Mouse (Mus musculus) spleen, adult 2 months (tissue): ENCODE results near the gene Hoxc9. TPM values are rescaled to one million over a fixed set of nuclear protein-coding genes. Genes with fewer than 3 reads are reported as not detected.

ENCODE experiments used
- DNase-seq, 2 experiments: peaks; one replicate each; pipeline versions ENCODE4 v3.0.0 to v3.0.0-alpha.2; 2012 to 2021; ENCODE audit warnings: low spot score in 2 of 2, low read depth in 1 of 2
- H3K27ac ChIP-seq: fragments of 200-500 bp; 2 replicates; pipeline ENCODE4 v1.5.1; 2012; ENCODE audit warnings: low read length, inconsistent platforms; ENCODE audit not compliant: insufficient read depth
- H3K27me3 ChIP-seq: fragments of 200-500 bp; 2 replicates; pipeline ENCODE4 v1.6.1; 2012; ENCODE audit warnings: mild to moderate bottlenecking, moderate library complexity, low read length, inconsistent platforms; ENCODE audit not compliant: control insufficient read depth, insufficient read depth
- H3K36me3 ChIP-seq: fragments of 200-500 bp; 2 replicates; pipeline ENCODE4 v1.6.1; 2012; ENCODE audit warnings: mild to moderate bottlenecking, low read length, inconsistent platforms; ENCODE audit not compliant: control insufficient read depth, insufficient read depth
- H3K4me1 ChIP-seq: fragments of 200-500 bp; 2 replicates; pipeline ENCODE4 v1.6.1; 2011; ENCODE audit warnings: inconsistent platforms; ENCODE audit not compliant: control insufficient read depth, insufficient read depth, insufficient read length
- H3K4me3 ChIP-seq: fragments of 200-500 bp; 2 replicates; pipeline ENCODE4 v1.5.1; 2011; ENCODE audit warnings: mild to moderate bottlenecking, inconsistent platforms; ENCODE audit not compliant: insufficient read depth, insufficient read length; ENCODE audit errors: extremely low read depth
- CTCF ChIP-seq: fragments of 200-500 bp; IDR thresholded peaks from 2 replicates; pipeline ENCODE4 v1.5.1; 2011; ENCODE audit warnings: mild to moderate bottlenecking, inconsistent platforms; ENCODE audit not compliant: insufficient read depth, insufficient read length, insufficient replicate concordance; ENCODE audit errors: extremely low read depth
- POLR2A ChIP-seq: fragments of 200-500 bp; IDR thresholded peaks from 2 replicates; pipeline ENCODE4 v1.6.1; 2011; ENCODE audit warnings: low read depth, low read length, inconsistent platforms
- WGBS: fragments of 180-500 bp; shearing (Covaris S2); methylation state at CpG from one replicate; pipeline ENCODE4 v1.1.7; 2018; 5-methylcytosine and 5-hydroxymethylcytosine counted together
- polyA plus RNA-seq: library from polyadenylated mRNA; depleted of rRNA; stranded (reverse); fragments of >200 nt; gene quantifications from 2 replicates; pipeline ENCODE4 v1.2.3, GENCODE M21; 2012

The Hoxc9 gene
- polyA plus RNA-seq, 1 experiment, result not detected

DNA sequence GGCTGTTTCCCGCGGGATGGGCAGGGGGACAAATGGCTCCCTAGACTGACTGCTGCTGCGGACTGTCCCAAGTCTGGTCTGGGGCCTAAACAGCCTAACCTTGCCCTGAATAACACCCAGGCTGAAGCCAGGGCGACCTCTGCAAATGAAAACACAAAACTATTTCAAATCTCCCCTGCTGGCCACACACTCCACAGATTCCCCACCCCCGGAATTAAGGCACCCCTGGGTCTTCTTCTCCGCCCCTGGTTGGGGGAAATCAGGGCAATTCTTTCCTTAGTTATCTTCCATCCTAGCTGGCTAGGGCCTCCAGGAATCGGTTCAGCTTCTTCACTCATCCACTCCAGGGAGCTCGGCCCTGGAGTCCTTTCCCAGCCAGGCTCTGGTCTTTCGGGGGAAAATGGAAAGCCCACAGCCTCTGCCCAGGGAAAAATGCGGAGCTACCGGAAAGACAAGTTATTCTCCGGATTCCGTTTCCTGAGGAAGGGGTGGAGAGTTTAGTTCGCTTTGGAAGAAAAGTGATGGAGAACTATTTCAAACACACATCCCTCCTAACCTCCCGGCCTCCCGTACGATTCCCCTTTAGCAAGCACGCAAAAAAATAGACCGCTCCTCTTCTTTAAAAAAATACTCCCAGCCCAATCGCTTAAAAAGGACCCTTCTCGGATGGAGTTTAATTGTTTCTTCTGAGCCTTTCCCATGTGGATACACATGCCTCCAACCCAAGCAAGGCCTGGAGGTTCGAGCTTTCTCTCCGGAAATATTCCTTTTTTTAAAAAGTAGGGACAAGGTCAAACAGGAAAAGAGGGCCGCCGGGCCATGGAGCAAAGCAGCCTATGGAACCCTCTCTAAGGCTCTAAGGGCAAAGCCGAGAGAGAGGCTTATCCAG is 11.0 kb upstream of the Hoxc9 start:
- whole genome bisulfite sequencing, result 16% methylated on average over 26 of the region's 26 CpGs
- peaks cover 2% of the 10 kb centered on the region; the same call in 1 of the 2 replicates for H3K4me1 ChIP-seq
- no peak overlapping the region for H3K4me3 ChIP-seq
- H3K27me3 ChIP-seq, result peaks cover 47% of the 10 kb centered on the region
- no peak overlapping the region for H3K27ac ChIP-seq
- no peak for DNase-seq
- no peak for TF ChIP-seq POLR2A
- no peak for TF ChIP-seq CTCF
- H3K36me3 ChIP-seq, result no peaks in the 10 kb centered on the region

DNA sequence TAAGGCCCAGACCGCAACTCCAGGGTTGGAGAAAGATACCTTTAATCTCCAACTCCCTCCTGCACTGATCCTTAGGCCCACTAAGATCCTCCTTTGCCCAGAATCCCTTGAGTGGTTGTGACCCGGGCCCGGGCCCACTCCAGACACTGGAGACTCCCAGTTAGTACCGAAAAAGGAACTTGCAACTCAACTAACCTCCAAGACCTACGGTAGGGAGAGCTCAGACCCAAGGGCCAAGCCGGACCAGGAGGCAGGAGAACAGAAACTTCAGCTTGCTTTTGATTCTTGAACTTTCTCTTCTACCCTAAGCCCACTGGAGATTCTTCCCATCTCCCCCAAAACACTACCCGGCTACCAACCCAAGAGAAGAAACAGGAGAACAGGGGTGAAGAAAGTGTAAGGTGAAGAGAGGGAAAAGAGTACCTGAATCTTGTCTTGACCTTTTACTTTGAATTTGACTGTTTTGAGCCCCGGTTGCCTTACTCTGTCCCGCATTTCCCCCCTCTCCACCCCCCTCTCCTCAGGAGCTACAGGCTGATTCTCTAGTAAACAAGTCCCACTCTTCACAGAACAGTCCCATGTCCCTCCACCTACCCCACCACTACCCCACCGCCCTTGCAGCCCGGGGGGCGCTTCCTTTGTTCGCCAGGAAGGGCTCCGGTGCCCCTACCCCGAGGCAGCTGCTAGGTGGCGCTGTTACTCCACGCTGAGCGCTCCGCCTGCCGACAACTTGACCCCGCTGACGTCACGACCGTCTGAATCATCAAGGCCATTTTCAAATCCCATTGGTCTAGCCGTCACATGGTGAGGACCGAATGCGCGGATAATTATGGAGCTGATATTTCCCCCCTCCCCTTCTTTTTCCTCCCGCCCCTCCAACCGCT is 10.1 kb upstream of the Hoxc9 start:
- TF ChIP-seq POLR2A, result no peak
- TF ChIP-seq CTCF, result peak; percentile 58; the same call in 1 of the 2 replicates
- peaks cover 2% of the 10 kb centered on the region; the same call in 1 of the 2 replicates for H3K4me1 ChIP-seq
- H3K4me3 ChIP-seq, result no peak overlapping the region
- H3K36me3 ChIP-seq, result no peaks in the 10 kb centered on the region
- H3K27me3 ChIP-seq, result peaks cover 48% of the 10 kb centered on the region
- no peak overlapping the region for H3K27ac ChIP-seq
- DNase-seq, result peak; percentile 34 to 48
- WGBS, result 7% methylated on average over 30 of the region's 30 CpGs

GRCm38 (mm10) chr15:102966776-102967311 is 9.4 kb upstream of the Hoxc9 start, which contains the start of gene Hoxc10:
TSS of gene Hoxc10 (plus strand) at chr15:102966796.
- Histone ChIP-seq H3K4me3 (no peak within 1 kb of the TSS), H3K27ac (no peak within 1 kb of the TSS), H3K27me3 (peaks cover 42% of the 10 kb centered on the region), H3K36me3 (no peaks in the 10 kb centered on the region), H3K4me1 (peaks cover 2% of the 10 kb centered on the region; the same call in 1 of the 2 replicates)
- TF ChIP-seq POLR2A (no peak), CTCF (no peak)
- no peak for DNase-seq
- WGBS, result 7% methylated on average over 27 of the region's 27 CpGs

DNA sequence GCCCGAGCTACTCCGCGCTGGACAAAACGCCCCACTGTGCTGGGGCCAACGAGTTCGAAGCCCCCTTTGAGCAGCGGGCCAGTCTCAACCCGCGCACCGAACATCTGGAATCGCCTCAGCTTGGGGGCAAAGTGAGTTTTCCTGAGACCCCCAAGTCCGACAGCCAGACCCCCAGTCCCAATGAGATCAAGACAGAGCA is 9.0 kb upstream of the Hoxc9 start, which contains the start of gene Hoxc5:
Hoxc5 (plus strand) TSS at position 132 of the 199 bp plus-strand sequence.
- WGBS, result 11% methylated on average over 12 of the region's 12 CpGs
- Histone ChIP-seq H3K4me3 (no peak within 1 kb of the TSS), H3K27ac (no peak within 1 kb of the TSS), H3K4me1 (peaks cover 2% of the 10 kb centered on the region; the same call in 1 of the 2 replicates), H3K36me3 (no peaks in the 10 kb centered on the region), H3K27me3 (peaks cover 42% of the 10 kb centered on the region)
- TF ChIP-seq CTCF (no peak), POLR2A (no peak)
- no peak for DNase-seq

GRCm38 (mm10) chr15:102967511-102968397 is 8.5 kb upstream of the Hoxc9 start:
- DNase-seq, result no peak
- no peak overlapping the region for H3K4me3 ChIP-seq
- TF ChIP-seq POLR2A (no peak), CTCF (no peak)
- peaks cover 40% of the 10 kb centered on the region for H3K27me3 ChIP-seq
- peaks cover 2% of the 10 kb centered on the region; the same call in 1 of the 2 replicates for H3K4me1 ChIP-seq
- 11% methylated on average over 34 of the region's 34 CpGs for WGBS
- H3K36me3 ChIP-seq, result no peaks in the 10 kb centered on the region
- no peak overlapping the region for H3K27ac ChIP-seq

- H3K36me3 ChIP-seq, result no peaks in the 10 kb centered on the region
- peaks cover 36% of the 10 kb centered on the region for H3K27me3 ChIP-seq
- no peak overlapping the region for H3K27ac ChIP-seq
- TF ChIP-seq CTCF (no peak), POLR2A (no peak)
- 33% methylated on average over 1 of the region's 1 CpGs for WGBS
- no peak for DNase-seq
- H3K4me3 ChIP-seq, result no peak overlapping the region
- H3K4me1 ChIP-seq, result no peaks in the 10 kb centered on the region
Measured at GRCm38 (mm10) chr15:102969296-102969695, 6.9 kb upstream of the Hoxc9 start.
